Mouse (Mus musculus): ENCODE results near the gene Ankrd13a. TPM values are rescaled to one million over a fixed set of nuclear protein-coding genes. Genes with fewer than 3 reads are reported as not detected.

Ankrd13a gene
- polyA plus RNA-seq, 1 experiment = 118 TPM

GRCm38 (mm10) chr5:114813525-114814181 is 39.2 kb downstream of the Ankrd13a start:
- TF ChIP-seq POLR2A (IDR thresholded peaks at IDR 0.05; ENCODE audit: control insufficient read depth, extremely low read depth, insufficient read depth, low read length, poor library complexity) (peak; percentile 62), CTCF (IDR thresholded peaks at IDR 0.05; ENCODE audit: borderline replicate concordance, control insufficient read depth, extremely low read depth, insufficient read depth, low read length, poor library complexity) (no peak)
- peak overlapping the region; percentile 96 for H3K4me3 ChIP-seq (ENCODE audit: control insufficient read depth, insufficient read depth, low read length)
- no peaks in the 10 kb centered on the region for H3K27me3 ChIP-seq (ENCODE audit: control insufficient read depth, insufficient read depth, low read length)
- WGBS = under 1% methylated on average over 50 of the region's 50 CpGs
- H3K4me1 ChIP-seq (replicated peaks; ENCODE audit: control insufficient read depth, insufficient read depth, low read length) = peaks cover 4% of the 10 kb centered on the region
- no peaks in the 10 kb centered on the region for H3K36me3 ChIP-seq (ENCODE audit: control insufficient read depth, insufficient read depth, low read length)
- H3K27ac ChIP-seq (ENCODE audit: control insufficient read depth, insufficient read depth, low read length) = no peak overlapping the region
- DNase-seq = peak; percentile 84

- no peaks in the 10 kb centered on the region for H3K36me3 ChIP-seq (ENCODE audit: control insufficient read depth, insufficient read depth, low read length)
- peaks cover 4% of the 10 kb centered on the region for H3K4me1 ChIP-seq (replicated peaks; ENCODE audit: control insufficient read depth, insufficient read depth, low read length)
- H3K27ac ChIP-seq (ENCODE audit: control insufficient read depth, insufficient read depth, low read length) = no peak overlapping the region
- DNase-seq = no peak
- H3K27me3 ChIP-seq (ENCODE audit: control insufficient read depth, insufficient read depth, low read length) = no peaks in the 10 kb centered on the region
- WGBS = 85% methylated on average over 6 of the region's 6 CpGs
- no peak for TF ChIP-seq CTCF (IDR thresholded peaks at IDR 0.05; ENCODE audit: borderline replicate concordance, control insufficient read depth, extremely low read depth, insufficient read depth, low read length, poor library complexity)
- TF ChIP-seq POLR2A (IDR thresholded peaks at IDR 0.05; ENCODE audit: control insufficient read depth, extremely low read depth, insufficient read depth, low read length, poor library complexity) = no peak
- H3K4me3 ChIP-seq (ENCODE audit: control insufficient read depth, insufficient read depth, low read length) = no peak overlapping the region
Observed at GRCm38 (mm10) chr5:114816599-114816998, 42.1 kb downstream of the Ankrd13a start.

GRCm38 (mm10) chr5:114818124-114818523 is 43.6 kb downstream of the Ankrd13a start:
- Histone ChIP-seq H3K36me3 (ENCODE audit: control insufficient read depth, insufficient read depth, low read length) (no peaks in the 10 kb centered on the region), H3K4me1 (replicated peaks; ENCODE audit: control insufficient read depth, insufficient read depth, low read length) (no peaks in the 10 kb centered on the region; the same call in 1 of the 2 replicates), H3K4me3 (ENCODE audit: control insufficient read depth, insufficient read depth, low read length) (no peak overlapping the region), H3K27me3 (ENCODE audit: control insufficient read depth, insufficient read depth, low read length) (no peaks in the 10 kb centered on the region), H3K27ac (ENCODE audit: control insufficient read depth, insufficient read depth, low read length) (no peak overlapping the region)
- TF ChIP-seq POLR2A (IDR thresholded peaks at IDR 0.05; ENCODE audit: control insufficient read depth, extremely low read depth, insufficient read depth, low read length, poor library complexity) (no peak), CTCF (IDR thresholded peaks at IDR 0.05; ENCODE audit: borderline replicate concordance, control insufficient read depth, extremely low read depth, insufficient read depth, low read length, poor library complexity) (no peak)
- WGBS = 80% methylated on average over 11 of the region's 11 CpGs
- no peak for DNase-seq

- H3K27ac ChIP-seq (ENCODE audit: control insufficient read depth, insufficient read depth, low read length) = no peak within 1 kb of the TSS
- H3K27me3 ChIP-seq (ENCODE audit: control insufficient read depth, insufficient read depth, low read length) = no peaks in the 10 kb centered on the region
- TF ChIP-seq CTCF (IDR thresholded peaks at IDR 0.05; ENCODE audit: borderline replicate concordance, control insufficient read depth, extremely low read depth, insufficient read depth, low read length, poor library complexity) (peak; percentile 62), POLR2A (IDR thresholded peaks at IDR 0.05; ENCODE audit: control insufficient read depth, extremely low read depth, insufficient read depth, low read length, poor library complexity) (no peak)
- DNase-seq = peak; percentile 69
- peaks cover 13% of the 10 kb centered on the region for H3K4me1 ChIP-seq (replicated peaks; ENCODE audit: control insufficient read depth, insufficient read depth, low read length)
- WGBS = 12% methylated on average over 53 of the region's 53 CpGs
- H3K4me3 ChIP-seq (ENCODE audit: control insufficient read depth, insufficient read depth, low read length) = peak within 1 kb of the TSS; percentile 71
- no peaks in the 10 kb centered on the region for H3K36me3 ChIP-seq (ENCODE audit: control insufficient read depth, insufficient read depth, low read length)
Observed at GRCm38 (mm10) chr5:114822796-114823688, 48.6 kb downstream of the Ankrd13a start, which contains the start of gene 1500011B03Rik. Gene 1500011B03Rik (minus strand): TSS chr5:114823468.

GRCm38 (mm10) chr5:114824197-114824596 is 49.7 kb downstream of the Ankrd13a start:
- no peaks in the 10 kb centered on the region for H3K36me3 ChIP-seq (ENCODE audit: control insufficient read depth, insufficient read depth, low read length)
- H3K4me1 ChIP-seq (replicated peaks; ENCODE audit: control insufficient read depth, insufficient read depth, low read length) = peaks cover 13% of the 10 kb centered on the region
- no peak overlapping the region for H3K27ac ChIP-seq (ENCODE audit: control insufficient read depth, insufficient read depth, low read length)
- no peak overlapping the region for H3K4me3 ChIP-seq (ENCODE audit: control insufficient read depth, insufficient read depth, low read length)
- 8% methylated on average over 9 of the region's 9 CpGs for WGBS
- no peaks in the 10 kb centered on the region for H3K27me3 ChIP-seq (ENCODE audit: control insufficient read depth, insufficient read depth, low read length)
- DNase-seq = peak; percentile 48
- TF ChIP-seq CTCF (IDR thresholded peaks at IDR 0.05; ENCODE audit: borderline replicate concordance, control insufficient read depth, extremely low read depth, insufficient read depth, low read length, poor library complexity) (peak; percentile 96; the same call in 1 of the 2 replicates), POLR2A (IDR thresholded peaks at IDR 0.05; ENCODE audit: control insufficient read depth, extremely low read depth, insufficient read depth, low read length, poor library complexity) (no peak)

- Histone ChIP-seq H3K4me3 (ENCODE audit: control insufficient read depth, insufficient read depth, low read length) (peak overlapping the region; percentile 49), H3K36me3 (ENCODE audit: control insufficient read depth, insufficient read depth, low read length) (no peaks in the 10 kb centered on the region), H3K4me1 (replicated peaks; ENCODE audit: control insufficient read depth, insufficient read depth, low read length) (peaks cover 13% of the 10 kb centered on the region), H3K27ac (ENCODE audit: control insufficient read depth, insufficient read depth, low read length) (peak overlapping the region; percentile 53; the same call in 1 of the 2 replicates), H3K27me3 (ENCODE audit: control insufficient read depth, insufficient read depth, low read length) (no peaks in the 10 kb centered on the region)
- peak; percentile 82 for DNase-seq
- TF ChIP-seq POLR2A (IDR thresholded peaks at IDR 0.05; ENCODE audit: control insufficient read depth, extremely low read depth, insufficient read depth, low read length, poor library complexity) (no peak), CTCF (IDR thresholded peaks at IDR 0.05; ENCODE audit: borderline replicate concordance, control insufficient read depth, extremely low read depth, insufficient read depth, low read length, poor library complexity) (no peak)
- WGBS = 12% methylated on average over 27 of the region's 27 CpGs
Observed at GRCm38 (mm10) chr5:114825978-114826691, 51.7 kb downstream of the Ankrd13a start.

Measured in thymus, adult 2 months (tissue).